Mouse (Mus musculus) liver, postnatal 0 days (tissue): ENCODE results near the gene Med24. TPM values are rescaled to one million over a fixed set of nuclear protein-coding genes. Genes with fewer than 3 reads are reported as not detected.
"Not testable (repeated sequence)": the region's sequence is repeated elsewhere in the genome, so short reads cannot be mapped to it uniquely, and the experiment has no call there.

Experiments
- ATAC-seq: fragments of 200-750 bp; cut with Nextera tagmentation; 2 replicates; pipeline ENCODE4 v1.8.0; 2017; ENCODE audit warnings: mild to moderate bottlenecking, moderate library complexity
- DNase-seq: peaks from one replicate; pipeline ENCODE4 v3.0.0-alpha.2; 2016
- H3K27ac ChIP-seq: fragments of 300-500 bp; sonication (generic); 2 replicates; pipeline ENCODE4 v1.5.1; 2014; ENCODE audit warnings: antibody characterized with exemption, moderate library complexity, mild to moderate bottlenecking, low read depth
- H3K27me3 ChIP-seq: fragments of 300-500 bp; sonication (generic); 2 replicates; pipeline ENCODE4 v1.6.1; 2014; ENCODE audit warnings: low read length, control low read depth, mixed read lengths; ENCODE audit not compliant: insufficient read depth
- H3K36me3 ChIP-seq: fragments of 300-500 bp; sonication (generic); replicated peaks from 2 replicates; pipeline ENCODE4 v1.6.1; 2014; ENCODE audit warnings: mild to moderate bottlenecking, control low read depth, low read length, moderate library complexity, mixed read lengths; ENCODE audit not compliant: insufficient read depth
- H3K4me1 ChIP-seq: fragments of 300-500 bp; sonication (generic); 2 replicates; pipeline ENCODE4 v1.6.1; 2014; ENCODE audit warnings: antibody characterized with exemption, mild to moderate bottlenecking, control low read depth; ENCODE audit not compliant: insufficient read depth
- H3K4me2 ChIP-seq: fragments of 300-500 bp; sonication (generic); 2 replicates; pipeline ENCODE4 v1.6.1; 2014; ENCODE audit warnings: low read depth, mild to moderate bottlenecking, low read length, moderate library complexity, mixed read lengths
- H3K4me3 ChIP-seq: fragments of 300-500 bp; sonication (generic); 2 replicates; pipeline ENCODE4 v1.5.1; 2014; ENCODE audit warnings: low read depth, low read length
- H3K9ac ChIP-seq: fragments of 300-500 bp; sonication (generic); replicated peaks from 2 replicates; pipeline ENCODE4 v1.6.1; 2014; ENCODE audit warnings: mild to moderate bottlenecking, moderate library complexity
- H3K9me3 ChIP-seq: fragments of 300-500 bp; sonication (generic); 2 replicates; pipeline ENCODE4 v1.6.1; 2016; ENCODE audit warnings: mild to moderate bottlenecking, control low read depth, low read length, mixed read lengths
- CTCF ChIP-seq: sonication (generic); IDR thresholded peaks from 2 replicates; pipeline ENCODE4 v1.5.1; 2016; ENCODE audit warnings: antibody characterized with exemption, low read depth
- WGBS: fragments of 180-500 bp; shearing (Covaris S2); extraction: QIAGEN DNeasy Blood & Tissue Kit; methylation state at CpG from one replicate; pipeline ENCODE4 v1.1.7; 2014; ENCODE audit not compliant: insufficient replicate concordance; 5-methylcytosine and 5-hydroxymethylcytosine counted together
- polyA plus RNA-seq: library from polyadenylated mRNA; unstranded; fragments of >200 nt; fragmentation: Nextera tagmentation; extraction: Ambion mirVana; gene quantifications from 2 replicates; pipeline ENCODE4 v1.2.1, GENCODE M21; 2015

The Med24 gene
- polyA plus RNA-seq, 1 experiment from 2014 or later = 10.9 TPM

- H3K9ac ChIP-seq, H3K4me3 ChIP-seq, H3K4me2 ChIP-seq, H3K36me3 ChIP-seq, H3K27me3 ChIP-seq, H3K4me1 ChIP-seq, H3K27ac ChIP-seq, H3K9me3 ChIP-seq: not testable (repeated sequence)
- WGBS = 6% methylated on average over 7 of the region's 7 CpGs
- DNase-seq (peak; percentile 69), ATAC-seq (peak; percentile 56)
- peak; percentile 80 for TF ChIP-seq CTCF
These were observed 74.2 kb downstream of the Med24 start for GRCm38 (mm10) chr11:98655076-98655475.

Other genes with a start within 250 kb of the Med24 start
- 1.2 and 1.3 TPM in 2 replicates for gene Ikzf3, start 183.4 kb downstream of the Med24 start, polyA plus RNA-seq
- gene Zpbp2, start 178.3 kb downstream of the Med24 start, polyA plus RNA-seq = 0.65 and 1.1 TPM in 2 replicates
- gene Ormdl3, start 142.1 kb downstream of the Med24 start, polyA plus RNA-seq = 39.3 and 42.0 TPM in 2 replicates
- not detected in 2 replicates for gene Lrrc3c, start 131.1 kb downstream of the Med24 start, polyA plus RNA-seq
- 0.33 and 0.39 TPM in 2 replicates for gene Gm12355, start 103.8 kb downstream of the Med24 start, polyA plus RNA-seq
- gene Gsdma3, start 103.1 kb downstream of the Med24 start, polyA plus RNA-seq = not detected in 2 replicates
- gene Gsdma2, start 82.7 kb downstream of the Med24 start, polyA plus RNA-seq = not detected in 2 replicates
- not detected in 2 replicates for gene Gsdma, start 65.1 kb downstream of the Med24 start, polyA plus RNA-seq
- gene Psmd3, start 46.9 kb downstream of the Med24 start, polyA plus RNA-seq = 67.5 and 71.0 TPM in 2 replicates
- not detected in 2 replicates for gene Csf3, start 28.2 kb downstream of the Med24 start, polyA plus RNA-seq
- gene Thra, start 11.2 kb upstream of the Med24 start, polyA plus RNA-seq = 5.1 and 6.1 TPM in 2 replicates
- gene Nr1d1, start 45.9 kb upstream of the Med24 start, polyA plus RNA-seq = 2.0 and 4.2 TPM in 2 replicates
- gene Msl1, start 66.1 kb upstream of the Med24 start, polyA plus RNA-seq = 5.4 and 6.5 TPM in 2 replicates
- gene Casc3, start 75.5 kb upstream of the Med24 start, polyA plus RNA-seq = 6.7 and 7.0 TPM in 2 replicates
- gene Rapgefl1, start 107.3 kb upstream of the Med24 start, polyA plus RNA-seq = 0.11 and 0.21 TPM in 2 replicates
- 1.2 TPM in 2 replicates for gene Wipf2, start 134.2 kb upstream of the Med24 start, polyA plus RNA-seq
- 19.1 and 22.3 TPM in 2 replicates for gene Cdc6, start 178.4 kb upstream of the Med24 start, polyA plus RNA-seq
- gene Rara, start 198.4 kb upstream of the Med24 start, polyA plus RNA-seq = 5.4 and 5.6 TPM in 2 replicates